Mouse (Mus musculus) layer of hippocampus, postnatal 25 days (tissue): ENCODE measurements around the gene Ankrd39. TPM values are rescaled to one million over a fixed set of nuclear protein-coding genes. Genes with fewer than 3 reads are reported as not detected.
A peak's percentile ranks its signal among the peaks of the same experiment; 100 is the strongest.

Experiments used
- DNase-seq, 2 experiments: peaks; one replicate each; pipeline ENCODE4 v3.0.0; 2022; ENCODE audit warnings: mixed read lengths in 2 of 2, low spot score in 1 of 2; ENCODE audit errors: extremely low spot score in 1 of 2
- total RNA-seq, 2 experiments: library from RNA; stranded (reverse); gene quantifications; 2 replicates each; pipeline ENCODE4 v1.2.3; 2021

Gene Ankrd39
- total RNA-seq, 2 experiments from 2014 or later = 10.8 to 13.3 TPM

DNA sequence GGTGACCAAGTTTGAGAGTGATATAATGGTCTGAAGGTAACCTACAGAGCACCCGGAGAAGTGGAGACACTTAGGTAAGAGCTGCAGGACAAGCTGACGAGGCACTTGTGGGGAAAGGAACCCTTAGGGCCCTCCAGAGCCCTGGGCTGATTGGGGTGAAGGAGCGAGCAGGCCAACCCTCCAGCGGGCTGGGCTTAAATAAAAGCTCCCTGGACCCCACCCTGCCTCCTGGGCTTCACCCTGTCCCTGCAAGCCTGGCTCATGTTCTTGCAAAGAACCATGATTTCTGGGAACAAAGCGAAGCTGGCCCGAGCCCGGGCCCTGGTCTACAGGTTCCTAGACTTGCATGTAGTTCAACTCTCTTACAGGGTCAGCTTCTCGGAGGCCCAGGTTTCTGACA is 26.3 kb upstream of the Ankrd39 start:
- no peak for DNase-seq

DNA sequence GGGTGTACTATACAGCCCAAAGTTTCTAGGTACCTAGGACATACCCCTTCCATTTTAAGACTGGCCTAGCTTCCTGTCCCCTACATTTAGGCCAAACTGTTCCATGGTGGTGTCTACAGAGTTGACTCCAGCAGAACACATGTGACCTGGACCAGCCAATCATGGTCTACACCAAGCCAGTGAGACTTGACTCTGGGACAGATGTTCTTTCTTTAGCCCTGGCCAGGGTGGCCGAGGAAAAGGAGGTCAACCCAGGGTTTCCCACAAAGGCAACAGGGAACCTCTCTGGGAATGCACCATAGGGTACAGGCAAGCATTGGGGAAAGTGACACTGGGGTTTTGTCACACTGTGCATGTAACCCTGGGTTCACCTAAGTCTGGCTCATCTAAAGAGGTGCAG is 25.5 kb upstream of the Ankrd39 start:
- no peak for DNase-seq

DNA sequence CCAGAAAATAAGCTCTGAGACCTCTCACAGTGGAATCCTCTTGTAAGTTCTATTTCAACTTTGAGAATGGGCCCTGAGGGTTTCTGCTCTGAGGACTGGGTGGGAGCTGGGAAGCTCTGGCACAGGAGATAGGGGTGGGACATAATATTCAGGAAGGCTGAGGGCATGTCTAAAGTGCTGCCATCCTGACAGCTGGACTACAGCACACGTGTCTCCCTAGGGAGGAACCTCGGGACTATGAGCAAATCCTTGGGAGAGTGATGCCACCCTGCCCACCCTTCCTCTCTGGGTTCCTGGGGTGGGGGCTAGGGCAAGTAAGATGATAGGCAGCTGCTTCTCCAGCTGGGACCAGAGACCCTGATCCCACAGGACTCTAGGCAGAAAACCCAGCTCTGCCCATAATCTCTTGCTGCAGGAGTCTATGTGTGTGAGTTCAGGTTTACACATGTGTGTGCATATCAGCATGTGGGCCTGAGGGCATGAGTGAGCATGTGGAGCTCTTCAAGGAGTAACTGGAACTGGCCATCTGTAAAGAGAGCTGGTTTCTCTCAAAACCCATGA is 25.0 kb upstream of the Ankrd39 start:
- no peak for DNase-seq

DNA sequence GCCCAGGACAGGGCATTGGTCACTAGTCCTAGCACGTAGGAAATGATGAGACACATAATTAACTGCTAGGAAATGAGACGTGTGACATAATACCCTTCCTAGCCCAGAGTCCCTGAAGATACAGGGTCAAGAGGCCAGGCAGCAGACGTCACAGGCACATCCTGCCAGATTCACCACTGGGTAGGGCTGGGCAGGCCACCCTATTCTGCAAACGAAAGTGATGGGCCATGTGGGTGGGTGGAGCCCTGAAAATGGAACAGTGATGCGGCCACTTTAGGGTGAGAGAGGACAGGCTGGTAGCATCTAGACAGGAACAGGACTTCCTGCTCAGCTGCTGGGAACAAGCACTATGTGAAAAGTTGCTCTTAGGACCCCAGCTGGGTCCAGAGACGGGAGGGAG is 24.4 kb upstream of the Ankrd39 start:
- DNase-seq = no peak

- DNase-seq = no peak
Measured at GRCm38 (mm10) chr1:36570320-36570719, 23.1 kb upstream of the Ankrd39 start.

DNA sequence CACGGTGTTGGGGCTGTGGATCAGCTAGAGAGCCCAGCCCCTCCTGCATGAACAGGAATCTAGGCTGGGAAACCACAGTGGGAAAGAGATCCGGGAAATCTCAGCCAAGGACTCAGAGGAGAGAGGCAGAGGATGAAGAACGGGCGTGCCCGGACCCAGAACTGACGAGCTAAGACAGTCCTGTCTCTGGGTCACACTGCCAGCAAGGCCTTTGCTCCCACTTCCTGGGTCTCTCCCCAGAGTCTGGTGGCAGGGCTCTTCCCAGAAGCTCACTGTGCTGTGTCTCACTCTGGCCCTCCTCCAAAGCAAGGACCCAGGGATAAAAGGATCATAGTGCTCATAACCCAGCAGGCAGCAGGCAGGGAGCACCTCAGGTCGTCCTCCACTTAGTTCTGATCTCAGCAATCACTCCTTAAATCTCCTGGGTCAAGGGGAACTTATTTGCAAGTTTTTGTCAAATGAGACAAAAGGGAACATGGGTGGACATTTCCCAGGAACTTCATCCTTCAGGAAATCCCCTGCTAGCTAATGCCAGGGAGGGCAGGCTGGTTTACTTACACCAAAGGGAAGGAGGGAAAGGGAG is 22.5 kb upstream of the Ankrd39 start:
- no peak for DNase-seq

DNA sequence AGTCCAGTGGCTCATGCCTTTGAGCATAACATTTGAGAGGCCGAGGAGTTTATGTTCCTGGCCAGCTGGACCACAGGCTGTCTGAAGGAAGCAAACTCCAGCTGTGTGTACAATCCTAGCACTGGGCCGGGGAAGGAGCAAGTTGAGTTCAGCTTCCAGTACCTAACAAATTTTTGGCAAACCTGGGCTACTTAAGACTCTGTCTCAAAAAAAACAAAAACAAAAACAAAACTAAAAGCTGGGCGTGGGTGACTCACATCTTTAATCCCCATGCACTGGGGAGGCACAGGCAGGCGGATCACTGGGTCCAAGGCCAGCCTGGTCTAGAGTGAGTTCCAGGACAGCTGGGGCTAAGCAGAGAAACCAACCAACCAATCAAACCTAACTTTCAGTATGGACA is 21.5 kb upstream of the Ankrd39 start:
- no peak for DNase-seq

GRCm38 (mm10) chr1:36567818-36568603 is 20.8 kb upstream of the Ankrd39 start:
- no peak for DNase-seq

DNA sequence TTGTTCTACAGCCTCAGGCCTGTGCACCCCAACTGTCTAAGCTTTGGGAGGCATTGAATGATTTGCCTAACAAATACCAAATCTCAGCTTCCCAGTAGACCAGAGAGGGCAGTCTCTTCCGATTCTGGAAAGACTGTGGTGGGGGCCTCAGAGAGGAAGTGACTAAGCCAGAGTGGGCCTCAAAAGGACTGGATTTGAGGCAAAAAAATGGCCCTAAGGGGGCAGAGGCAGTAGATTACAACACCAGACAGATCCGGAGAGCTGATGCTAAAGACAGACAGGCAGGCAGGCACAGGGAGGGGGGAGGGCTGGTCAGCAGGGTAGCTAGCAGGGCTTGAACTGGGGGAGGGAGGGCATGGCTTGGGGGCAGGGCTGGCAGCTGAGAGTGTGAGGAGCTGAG is 19.2 kb upstream of the Ankrd39 start:
- DNase-seq = no peak

DNA sequence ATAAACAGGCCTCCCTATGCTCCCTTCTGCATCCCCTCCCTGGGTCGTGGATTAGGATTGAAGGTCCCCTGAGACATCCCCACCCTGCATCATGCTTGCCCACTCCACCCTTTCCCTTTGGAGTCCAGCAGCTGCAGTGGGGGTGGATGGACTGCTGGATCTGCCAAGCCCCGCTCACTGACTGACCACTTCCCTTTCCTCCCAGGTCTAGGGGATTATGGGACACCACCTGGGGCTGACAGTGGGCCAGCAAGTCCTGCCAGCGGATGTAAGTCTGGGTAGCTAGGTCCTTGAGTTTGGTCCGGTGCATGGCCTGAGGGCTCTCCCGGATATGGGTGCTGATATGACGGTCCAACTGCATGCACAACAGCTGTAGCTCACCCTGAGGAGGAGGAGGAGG is 16.9 kb upstream of the Ankrd39 start:
- DNase-seq = no peak

DNA sequence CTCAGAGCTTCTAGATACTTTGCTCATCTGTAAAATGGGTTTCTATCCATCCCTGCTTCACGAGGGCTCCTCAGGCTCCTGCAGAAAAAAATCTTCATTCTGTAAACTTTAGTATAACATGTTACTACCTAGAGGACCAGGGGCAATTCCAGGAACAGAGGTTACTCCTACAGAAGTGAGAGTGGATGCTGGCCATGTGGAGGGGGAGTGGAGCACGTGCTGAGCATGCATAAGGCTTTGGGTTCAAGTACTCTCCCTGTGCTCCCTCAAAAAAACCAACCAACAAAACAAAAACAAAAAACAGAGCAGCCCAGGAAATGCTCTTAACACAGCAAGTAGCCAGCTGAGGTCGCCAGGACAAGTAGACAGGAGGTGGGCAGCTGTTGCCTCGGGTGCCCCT is 16.4 kb upstream of the Ankrd39 start:
- DNase-seq = no peak

- DNase-seq = no peak
Measured at GRCm38 (mm10) chr1:36563197-36563596, 16.0 kb upstream of the Ankrd39 start.

DNA sequence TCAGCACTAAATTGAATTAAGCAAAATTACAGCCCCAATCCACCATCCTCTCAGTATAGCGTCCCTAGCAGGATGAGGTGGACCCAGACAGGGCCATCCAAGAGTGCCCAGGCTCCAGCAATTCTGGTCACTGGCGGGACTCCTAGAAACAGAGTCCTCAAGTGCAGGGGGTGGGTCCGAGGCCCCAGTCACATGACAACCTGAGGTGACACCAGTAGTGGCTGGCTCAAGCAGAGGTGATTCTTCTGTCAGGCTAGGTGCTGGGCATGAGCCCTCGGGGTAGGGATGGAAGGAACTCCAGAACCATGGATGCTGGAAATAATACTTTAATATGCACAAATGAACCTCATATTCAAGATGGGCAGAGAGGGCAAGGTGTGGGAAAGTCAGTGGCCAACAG is 15.1 kb upstream of the Ankrd39 start:
- DNase-seq = no peak

DNA sequence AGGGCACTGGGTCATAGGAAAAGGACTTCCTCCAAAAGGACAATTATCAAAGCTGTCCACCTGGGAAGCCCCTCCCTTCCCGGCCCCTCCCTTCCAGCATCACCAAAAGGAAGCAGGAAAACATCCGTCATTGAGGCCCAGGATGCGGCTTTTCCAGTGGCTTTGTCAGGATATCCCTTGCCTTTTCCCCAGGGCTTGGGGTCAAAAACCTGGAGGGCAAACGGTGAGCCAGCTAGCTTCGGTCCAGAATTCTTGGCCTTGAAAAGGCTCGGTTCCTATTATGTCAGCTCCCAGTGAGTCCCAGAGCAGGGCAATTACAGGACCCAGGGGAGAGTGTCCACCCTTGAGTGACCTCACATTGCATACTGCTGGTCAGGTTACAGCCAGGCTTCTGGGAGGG is 13.7 kb upstream of the Ankrd39 start:
- no peak for DNase-seq

DNA sequence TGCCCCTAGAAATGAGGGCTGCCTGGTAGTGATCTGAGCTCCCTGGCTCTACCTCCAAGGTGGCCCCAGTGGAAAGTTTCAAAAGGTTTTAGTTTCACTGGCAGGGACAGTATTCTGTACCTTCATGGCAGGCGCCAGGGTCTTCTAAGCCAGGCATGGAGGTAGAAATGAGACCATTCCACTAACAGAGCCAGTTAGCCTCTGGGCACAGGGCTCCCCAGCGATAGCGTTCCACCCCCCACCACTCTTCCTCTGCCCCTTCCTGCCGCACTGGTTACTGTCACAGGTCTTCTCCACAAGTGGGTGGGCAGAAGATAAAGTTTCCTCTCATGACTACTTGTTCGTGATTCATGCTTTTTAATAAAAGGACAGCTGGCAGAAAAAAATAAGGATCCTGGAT is 12.6 kb upstream of the Ankrd39 start:
- DNase-seq = no peak

- DNase-seq = no peak
Measured at GRCm38 (mm10) chr1:36559256-36559655, 12.0 kb upstream of the Ankrd39 start.

GRCm38 (mm10) chr1:36558031-36558993 is 11.1 kb upstream of the Ankrd39 start, which contains the start of gene Sema4c:
TSS of gene Sema4c (minus strand) at chr1:36558349.
- peak; percentile 66 to 70 for DNase-seq

DNA sequence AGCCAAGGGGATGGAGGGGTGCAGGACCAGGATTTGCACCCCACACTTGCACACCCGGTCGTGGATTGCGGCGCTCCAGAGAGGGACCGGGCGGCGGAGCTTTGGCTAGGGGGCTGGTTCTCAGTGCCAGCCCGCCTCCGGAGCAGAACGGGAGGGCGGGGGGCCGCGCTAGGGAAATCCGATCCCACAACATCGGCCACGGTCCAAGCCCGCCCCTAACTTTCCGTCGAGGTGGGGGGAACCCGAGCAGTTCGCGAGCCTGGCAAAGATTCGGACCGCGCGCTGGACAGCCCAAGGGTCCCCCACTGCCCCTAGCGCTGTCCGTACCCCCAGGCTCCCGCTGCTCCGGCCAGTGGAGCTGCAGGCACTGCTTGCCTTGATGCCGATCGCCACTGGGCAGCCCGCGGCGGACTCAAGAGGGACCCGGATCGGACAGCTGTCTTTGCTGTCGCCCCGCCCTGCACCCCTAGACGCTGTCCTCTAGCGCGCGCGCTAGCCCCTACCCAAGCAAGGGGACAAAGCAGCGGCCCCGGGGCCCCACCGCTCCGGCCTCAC is 10.3 kb upstream of the Ankrd39 start:
- peak; percentile 55 to 57 for DNase-seq

DNA sequence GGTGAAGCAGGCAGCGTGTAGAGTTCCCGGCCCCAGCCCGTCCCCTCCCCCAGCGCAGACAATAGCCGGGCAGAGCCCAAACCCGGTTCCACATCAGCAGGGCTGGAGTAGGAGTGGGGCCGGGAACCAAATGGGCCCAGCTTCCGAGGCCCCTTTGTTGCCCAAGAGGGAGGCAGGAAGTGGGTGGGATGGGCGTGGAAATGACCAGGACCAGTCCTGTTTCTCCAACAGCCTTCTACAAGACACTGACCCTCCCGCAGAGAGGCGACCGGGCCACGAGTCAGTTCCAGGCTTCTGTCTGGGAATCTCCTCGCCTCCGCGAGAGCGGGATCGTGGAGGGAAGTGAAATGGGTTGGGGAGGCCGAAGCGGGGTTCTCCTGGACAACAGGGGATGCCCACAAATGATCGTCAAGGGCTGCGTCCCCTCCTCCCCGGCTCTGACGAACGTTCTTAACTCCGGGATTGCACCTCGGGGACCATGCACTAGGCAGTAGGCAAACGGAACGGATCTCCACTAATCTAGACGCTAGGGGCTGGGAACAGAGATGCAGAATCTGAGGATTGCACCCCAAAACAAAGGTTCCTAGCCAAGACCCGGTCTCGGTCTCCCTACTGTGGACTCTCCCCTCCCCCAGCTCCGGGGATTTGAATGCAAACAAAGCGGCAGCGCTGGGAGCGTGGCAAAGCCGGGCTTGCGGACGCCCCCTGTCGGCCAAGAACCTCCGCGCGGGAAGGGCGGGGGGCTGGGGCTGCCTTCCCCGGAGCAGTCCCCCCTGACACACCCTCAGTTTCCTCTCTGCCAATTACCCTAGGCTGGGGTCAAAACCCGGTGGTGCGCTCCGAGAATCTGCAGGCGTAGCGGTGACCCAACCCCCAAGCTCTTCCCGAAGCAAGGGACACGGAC is 9.6 kb upstream of the Ankrd39 start:
- peak; percentile 99 for DNase-seq
